Mouse (Mus musculus): ENCODE results near the gene Spns2.
A peak's percentile ranks its signal among the peaks of the same experiment; 100 is the strongest.

Spns2 gene

DNA sequence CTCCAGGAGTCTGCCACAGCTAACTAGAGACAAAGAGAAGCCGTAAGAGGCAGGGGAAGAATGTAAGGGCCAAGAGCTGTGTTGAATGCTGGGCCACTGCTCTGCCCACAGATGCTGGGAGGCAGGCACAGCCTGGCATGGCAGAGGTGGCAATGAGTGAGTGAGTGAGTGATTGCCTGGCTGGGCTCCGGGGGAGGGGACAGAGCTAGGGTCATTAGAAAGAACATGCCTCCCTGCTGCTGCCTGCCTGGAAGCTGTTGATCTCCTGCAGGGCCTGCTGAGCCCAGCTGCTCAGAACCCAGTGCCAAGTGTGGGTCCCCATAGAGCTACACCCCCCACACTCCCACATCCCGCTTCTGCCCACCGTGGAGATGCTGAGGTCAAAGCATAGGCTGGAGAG is 7.7 kb upstream of the Spns2 start:
- no peak for DNase-seq

DNA sequence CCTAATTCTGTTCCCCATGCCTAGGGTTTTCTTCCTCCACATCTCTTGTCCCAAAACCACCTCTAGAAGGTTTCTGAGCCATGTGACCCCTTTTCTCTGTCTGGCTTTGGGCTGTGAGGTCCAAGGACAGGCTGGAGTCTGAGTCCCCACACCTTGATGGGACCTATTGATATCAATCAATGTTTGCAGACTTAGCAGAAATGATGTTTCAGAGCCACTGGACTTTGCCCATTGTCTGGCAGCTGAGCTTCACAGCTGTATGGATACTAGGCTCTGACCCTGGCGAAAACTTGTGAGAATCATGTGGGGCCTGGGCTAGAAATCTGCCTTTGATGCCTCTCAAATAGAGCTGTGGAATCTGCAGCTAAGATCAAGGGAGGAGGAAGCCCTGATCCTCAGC is 7.1 kb upstream of the Spns2 start:
- no peak for DNase-seq

DNA sequence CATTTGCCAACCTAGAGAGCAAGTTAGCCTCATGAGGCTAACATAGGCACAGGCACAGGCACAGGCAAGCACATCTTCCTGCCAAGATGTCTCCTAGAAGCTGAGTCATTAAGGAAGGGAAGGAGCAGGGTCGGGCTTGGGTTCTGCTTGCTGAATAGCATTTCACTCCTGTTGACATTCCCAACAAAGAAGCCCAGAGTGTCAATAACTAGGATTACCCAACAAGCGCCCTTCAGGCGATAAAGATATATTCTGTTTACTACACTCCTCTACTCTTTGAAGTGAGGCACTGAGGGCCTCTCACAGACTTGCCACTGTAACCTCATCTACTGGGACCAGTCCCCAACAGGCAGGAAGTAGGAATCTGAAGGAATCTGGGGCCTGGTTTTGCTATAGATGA is 6.4 kb upstream of the Spns2 start:
- no peak for DNase-seq

DNA sequence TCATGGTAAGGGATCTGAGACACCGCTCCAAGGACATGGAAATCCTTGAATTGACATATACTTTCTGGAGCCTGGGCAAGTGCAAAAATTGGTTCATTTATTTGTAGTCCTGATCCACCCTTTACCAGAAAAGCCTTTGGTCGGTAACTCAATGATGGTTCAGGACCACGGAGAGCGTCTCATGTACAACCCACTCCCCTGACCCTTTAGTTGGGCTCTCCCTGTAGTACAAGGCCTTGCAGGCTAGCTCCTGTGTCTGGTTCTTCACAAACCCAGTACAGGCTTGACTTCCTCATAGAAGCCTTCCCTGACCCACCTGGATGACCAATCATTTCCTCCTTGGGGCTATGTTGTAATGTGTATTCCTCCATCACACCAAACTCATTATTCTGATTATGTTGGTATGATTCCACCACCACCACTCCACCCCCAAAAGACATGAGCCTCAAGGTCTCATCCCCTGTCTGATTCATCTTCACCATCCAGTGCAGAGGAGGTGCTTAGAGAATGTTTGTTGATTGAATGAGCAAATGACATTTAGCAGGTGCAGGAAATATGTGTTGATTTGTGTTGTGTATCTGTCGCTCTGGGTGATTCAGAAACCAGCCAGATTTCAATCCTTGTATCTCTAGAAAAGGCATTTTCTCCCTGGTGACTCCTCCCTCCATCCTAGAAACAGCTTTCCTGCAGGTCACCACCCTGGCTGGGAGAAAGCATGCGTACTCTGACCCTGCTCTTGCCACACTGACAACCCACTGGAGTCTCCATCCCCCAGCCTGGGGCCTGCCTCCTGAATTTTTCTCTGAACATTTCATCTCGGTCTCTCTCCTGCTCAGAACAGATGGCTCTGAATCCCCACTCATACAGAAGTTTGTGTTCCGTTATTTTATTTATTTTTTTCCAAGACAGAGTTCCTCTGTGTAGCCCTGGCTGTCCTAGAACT is 4.6 kb upstream of the Spns2 start:
- no peak for DNase-seq

DNA sequence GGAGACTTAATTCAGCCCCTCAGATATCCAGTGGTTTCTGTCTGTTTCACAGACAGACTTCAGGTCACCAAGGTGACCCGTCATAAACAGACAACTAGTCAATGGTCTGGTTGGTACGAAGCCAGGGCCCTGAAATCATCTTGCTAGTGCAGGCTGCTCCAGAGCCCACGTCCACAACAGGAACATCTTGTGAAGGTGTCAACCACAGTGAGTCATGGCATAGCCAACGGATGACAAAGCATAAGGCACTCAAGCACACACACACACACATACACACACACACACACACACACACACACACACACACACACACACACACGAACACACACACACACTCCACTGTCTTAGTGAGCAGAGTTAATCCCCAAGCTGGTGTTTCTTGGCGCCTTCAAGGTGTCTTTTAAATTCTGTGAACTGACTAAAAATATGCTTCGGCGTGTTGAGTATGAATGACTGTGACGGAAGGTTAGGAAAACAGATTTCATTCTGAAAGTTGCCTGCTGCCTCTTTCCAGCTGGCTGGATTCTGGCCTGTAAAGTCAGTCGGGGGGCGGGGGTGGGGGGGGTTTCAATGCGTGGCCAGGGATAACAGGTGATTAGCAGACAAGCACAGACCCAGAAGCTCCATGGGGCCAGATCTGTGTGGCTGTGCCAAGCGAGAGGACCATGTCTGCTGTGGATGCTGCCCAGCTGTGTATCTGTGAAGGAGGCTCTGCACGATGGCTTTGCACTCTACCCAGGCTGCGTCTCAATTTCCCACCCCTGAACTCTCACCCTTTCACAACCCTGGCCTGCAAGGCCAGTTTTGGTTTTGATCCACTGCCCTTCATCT is 1.6 kb upstream of the Spns2 start:
- DNase-seq = no peak

DNA sequence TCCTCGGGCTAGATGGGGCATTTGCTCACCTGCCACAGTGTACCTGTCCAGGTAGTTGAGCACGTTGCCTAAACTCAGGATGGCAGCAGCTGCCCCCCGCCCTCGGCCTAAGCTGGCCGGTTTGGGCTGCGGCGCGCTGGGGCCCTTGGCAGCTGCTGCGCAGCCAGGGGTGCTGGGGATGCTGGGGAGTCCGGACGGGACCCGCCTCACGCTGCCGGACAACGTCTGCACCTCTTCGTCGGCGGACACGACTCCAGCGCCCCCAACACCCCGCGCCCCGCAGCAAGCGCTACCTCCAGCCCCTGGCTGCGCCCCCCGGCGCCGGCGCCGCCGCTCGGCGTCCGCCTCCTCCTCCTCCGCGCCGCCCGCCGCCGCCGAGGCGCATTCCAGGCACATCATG is 307 bp downstream of the Spns2 start:
- no peak for DNase-seq

DNA sequence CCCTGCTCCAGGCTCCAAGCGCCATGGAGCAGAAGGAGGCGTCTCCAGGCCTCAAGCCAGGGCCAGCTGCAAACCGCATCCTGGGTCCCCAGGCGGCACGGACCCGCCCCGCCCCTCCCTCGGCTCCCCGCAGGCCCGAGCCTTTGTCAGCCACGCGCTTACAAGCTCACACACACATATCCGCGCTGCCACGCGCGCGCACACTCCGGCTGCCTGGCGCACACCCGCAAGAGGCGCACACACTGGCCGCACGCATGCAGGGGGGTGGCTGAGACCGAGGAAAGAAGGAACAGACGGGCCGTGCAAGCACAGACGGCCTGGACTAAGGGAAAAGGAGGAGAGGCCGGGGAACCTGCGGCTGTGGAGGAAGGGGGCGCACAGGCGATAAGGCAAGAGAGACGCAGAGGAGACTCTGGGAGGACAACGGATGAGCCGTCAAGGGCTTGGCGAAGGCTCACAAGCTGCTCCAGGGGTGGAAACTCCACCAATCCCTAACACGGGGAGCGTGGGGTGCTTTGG is 892 bp downstream of the Spns2 start:
- peak in 1 of 2 experiments; percentile 5 for DNase-seq

DNA sequence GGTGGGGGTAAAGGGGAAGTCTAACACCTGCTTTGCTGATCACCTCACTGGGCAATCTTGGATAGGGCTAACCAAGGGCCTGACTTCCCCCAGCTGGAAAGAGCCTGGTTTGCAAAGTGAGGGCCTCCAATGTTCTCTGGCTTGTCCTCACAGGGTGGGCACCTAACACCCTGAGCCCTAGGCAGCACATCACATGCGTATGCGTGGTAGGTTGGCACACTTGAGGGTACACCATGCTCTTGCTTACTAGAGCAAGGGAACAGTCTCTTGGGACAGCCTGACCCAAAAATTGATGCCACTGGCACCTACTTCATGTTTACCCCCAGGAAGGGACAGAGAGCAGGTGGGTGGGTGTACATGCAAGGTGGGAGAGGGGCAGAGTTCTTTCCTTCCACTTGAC is 2.0 kb downstream of the Spns2 start:
- DNase-seq = no peak

DNA sequence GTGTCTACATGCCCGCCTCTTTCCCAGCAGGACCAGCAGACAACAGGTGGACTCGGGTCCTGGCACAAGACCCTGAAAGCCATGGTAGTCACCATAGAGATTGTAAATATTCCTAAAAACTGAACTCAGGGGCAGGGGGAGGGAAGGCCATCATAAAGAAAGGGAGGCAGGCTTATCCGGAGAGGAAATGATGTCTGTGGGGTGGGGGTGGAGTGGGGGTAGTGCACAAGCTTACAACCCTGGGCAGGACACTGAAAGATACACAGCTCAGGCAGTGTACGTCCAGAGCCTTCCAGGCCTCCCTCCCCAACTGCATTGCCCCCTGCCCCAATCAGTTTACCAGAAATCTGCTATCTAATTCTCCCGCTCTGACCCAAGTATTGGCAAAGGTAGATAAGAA is 2.5 kb downstream of the Spns2 start:
- no peak for DNase-seq

DNA sequence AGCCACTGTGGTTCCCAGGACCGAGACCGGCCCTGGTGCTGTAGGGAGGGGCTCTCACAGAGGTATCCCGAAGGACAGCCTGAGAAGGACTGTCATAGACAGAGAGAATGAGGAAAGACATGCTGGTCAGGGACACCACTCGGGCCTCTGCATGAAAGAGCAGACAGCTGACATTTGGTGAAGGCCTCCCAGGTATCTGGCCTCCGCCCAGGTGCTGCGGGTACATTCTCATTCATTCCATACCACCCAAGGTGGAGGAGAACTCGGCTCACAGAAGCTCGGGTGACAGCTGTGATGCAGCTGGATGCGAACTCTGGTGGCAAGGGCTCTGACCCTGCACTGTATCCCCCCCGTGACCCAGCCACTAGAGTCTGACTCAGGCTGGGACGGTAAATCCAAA is 3.7 kb downstream of the Spns2 start:
- DNase-seq = no peak

DNA sequence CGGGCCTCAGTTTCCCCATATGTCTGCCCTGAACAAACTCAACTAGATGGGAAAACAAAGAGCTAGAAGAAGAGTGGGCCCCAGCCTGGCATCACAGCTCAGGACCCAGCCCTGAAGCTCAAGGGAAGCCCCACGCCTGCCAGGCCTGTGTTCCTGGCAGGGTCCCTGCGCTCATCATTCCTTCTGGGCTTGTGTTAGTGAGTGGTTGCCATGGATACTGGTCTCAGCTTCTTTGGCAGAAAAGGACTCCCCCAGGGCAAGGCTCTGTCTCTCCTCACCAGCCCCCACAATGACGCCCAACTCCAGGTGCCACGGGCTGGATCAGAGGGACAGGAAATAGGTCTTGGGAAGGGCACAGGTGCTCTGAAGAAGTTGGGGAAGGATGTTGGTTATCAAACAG is 4.5 kb downstream of the Spns2 start:
- DNase-seq = no peak

DNA sequence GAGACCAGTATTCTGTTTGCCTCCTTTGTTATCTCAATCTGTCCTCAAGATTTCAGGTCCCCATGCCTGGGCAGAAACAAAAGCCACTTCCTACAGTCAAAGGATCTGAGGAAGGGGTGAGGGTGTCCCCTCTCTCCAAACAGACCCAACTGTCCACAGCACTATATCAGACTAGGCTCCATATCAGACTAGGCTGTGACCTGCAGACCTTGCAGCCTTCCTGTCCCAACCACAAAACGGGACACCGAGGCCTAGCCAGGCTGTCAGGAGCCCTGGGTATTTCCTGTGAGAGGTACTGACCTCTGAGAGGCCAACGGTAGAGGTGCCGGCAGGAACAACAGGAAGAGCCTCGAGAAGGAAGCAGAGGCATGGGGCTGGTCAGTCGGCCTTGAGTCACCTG is 5.2 kb downstream of the Spns2 start:
- DNase-seq = no peak

DNA sequence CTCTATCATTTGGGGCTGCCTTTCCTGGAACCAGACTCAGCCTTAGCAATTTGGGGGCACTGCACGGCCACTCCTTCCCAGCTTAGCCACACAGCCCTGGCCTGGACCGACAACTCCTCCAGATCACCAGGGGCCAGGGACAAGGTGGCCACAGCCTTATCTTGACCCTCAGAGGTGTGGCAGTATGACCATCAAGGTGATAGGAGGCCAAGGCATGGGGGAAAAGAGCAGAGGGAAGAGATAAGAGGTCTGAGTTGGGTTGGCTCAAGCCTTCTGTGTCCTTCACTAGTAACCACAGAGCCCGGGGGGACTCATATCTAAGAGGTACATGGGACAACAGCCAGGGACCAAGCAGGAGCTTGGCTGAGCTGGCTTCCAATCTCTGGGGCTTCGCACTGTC is 7.8 kb downstream of the Spns2 start:
- no peak for DNase-seq

DNA sequence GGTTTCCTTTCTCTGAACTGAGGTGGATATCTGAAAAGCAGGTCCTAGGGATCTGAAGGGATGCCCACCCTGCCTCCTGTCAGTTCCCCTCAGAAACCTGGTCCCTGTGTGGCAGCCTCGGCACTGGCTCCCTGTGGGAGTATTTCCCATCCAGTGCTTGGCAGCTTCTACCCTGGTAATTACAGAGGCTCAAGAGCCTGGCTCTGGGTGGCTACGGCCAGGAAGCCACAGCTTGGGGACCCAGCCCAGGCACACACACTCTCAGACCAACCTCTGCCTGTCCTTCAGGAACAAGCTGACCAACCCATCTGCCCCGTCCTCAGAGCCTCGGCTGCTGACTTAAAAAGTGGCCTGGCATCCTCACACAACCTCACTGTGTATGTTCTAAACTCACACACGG is 8.4 kb downstream of the Spns2 start:
- no peak for DNase-seq

DNA sequence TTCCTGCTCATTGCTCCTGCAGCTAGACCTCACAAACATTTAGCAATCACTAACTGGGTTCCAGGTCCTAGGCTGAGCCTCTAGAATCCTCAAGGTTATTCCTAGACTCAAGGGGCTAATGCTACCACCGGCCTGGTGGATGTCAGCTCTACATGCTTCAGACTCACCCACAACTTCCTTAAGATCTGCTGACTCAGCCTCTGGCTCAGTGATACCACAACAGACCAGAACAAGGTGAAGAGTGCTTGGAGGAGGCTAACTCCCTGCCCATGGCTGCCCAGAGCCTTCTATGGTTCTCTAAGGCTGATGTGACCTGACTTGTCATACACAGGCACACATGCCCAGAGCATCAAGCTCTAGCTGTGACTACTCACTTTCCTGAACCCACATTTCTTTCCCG is 10.2 kb downstream of the Spns2 start:
- DNase-seq = no peak

DNA sequence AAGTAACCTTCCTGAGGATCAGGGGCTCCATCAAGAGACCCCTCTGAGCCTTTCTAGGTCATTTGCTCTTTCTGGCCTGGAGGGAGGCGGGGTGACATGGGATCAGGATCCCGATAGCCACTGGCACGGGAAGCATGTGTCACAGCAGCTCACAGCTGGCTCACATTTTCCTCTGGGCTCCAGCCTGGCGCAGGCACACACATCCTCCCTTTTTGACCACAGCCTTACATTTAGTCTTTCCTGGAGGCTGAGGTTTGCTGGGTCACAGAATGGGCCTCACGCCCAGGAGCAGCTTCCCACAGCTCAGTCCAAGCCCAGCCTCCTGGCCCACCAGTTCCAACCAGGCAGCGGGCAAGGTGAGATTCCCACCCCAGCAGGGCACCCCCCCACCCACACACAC is 11.5 kb downstream of the Spns2 start:
- no peak for DNase-seq

DNA sequence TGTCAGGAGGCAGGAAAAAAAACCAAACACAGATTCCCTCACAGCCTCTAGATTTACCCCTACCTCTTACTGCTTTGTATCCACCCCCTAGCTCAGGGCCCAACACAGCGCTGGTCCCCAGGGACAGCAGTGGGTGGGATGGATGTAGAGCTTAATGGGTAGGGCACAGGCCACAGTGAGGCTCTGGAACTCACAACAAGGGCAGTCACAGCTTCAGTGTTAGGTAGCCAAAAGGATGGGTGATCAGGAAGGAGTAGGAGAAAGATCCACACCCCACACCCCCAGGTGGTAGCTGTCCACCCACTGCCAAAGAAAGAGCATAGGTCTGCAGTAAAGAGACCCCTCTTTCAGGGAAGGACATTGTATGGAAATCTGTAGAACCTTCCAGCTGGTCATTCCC is 12.1 kb downstream of the Spns2 start:
- DNase-seq = no peak

DNA sequence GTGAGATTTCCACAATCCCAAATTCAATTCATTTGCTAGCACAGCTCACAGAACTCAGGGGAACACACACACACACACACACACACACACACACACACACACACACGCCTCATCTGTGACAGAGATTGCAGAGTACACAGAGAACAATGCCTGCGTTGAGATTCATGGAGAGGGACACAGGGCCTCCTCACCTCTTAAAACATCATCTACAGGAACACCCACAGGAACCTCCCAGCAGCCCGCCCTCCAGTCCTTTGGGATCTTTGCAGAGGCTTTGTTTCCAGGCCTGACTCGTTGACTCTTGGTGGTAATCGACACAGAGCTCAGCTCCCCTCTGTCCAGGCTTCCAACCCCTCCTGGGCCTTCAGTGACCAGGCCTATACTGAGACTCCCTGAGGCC is 12.5 kb downstream of the Spns2 start:
- DNase-seq = no peak

DNA sequence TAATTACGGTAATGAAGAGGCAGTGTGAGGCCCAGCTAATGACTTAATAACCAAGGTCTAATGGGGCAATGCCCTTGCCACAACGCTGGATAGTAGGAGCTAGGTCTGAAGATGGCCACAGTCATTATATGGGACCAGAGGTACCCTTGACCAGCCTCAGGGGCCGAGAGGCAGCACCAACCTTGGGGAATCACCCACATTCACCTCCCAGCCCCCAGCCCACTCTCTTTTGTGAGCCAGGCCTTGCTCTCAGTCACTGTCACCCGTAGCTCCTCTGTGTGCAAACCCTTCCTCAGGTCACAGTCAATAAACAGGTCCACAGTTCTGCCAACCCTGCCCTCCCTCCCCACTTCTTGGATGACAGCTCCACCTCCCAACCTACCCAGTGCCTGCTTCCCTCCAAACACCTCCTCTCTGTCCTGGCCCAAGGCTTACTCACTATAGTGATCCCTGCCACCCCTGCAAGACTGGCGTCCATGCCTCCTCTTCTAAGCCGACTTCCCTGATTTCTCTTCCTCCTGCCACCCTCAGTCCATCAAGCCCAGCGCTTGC is 13.6 kb downstream of the Spns2 start:
- DNase-seq = no peak

DNA sequence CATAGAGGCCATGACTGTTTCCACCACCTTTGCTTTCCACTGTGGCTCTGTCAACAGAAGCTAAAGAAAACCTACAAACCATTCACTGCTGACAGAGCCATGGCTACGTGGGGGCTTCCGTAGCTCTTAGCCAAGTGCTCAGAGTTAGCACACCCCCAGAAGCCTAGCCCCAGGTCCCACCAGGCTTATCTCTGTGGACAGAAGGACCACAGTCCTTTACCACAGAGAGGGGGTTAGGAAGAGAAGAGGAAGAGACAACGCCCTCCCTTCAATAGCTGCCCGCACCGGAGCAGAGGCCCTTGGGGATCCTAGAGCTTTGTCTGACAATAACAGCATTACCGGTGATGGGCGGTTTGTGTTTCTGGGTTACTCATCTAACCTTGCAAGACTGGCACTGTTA is 14.3 kb downstream of the Spns2 start:
- DNase-seq = no peak

DNA sequence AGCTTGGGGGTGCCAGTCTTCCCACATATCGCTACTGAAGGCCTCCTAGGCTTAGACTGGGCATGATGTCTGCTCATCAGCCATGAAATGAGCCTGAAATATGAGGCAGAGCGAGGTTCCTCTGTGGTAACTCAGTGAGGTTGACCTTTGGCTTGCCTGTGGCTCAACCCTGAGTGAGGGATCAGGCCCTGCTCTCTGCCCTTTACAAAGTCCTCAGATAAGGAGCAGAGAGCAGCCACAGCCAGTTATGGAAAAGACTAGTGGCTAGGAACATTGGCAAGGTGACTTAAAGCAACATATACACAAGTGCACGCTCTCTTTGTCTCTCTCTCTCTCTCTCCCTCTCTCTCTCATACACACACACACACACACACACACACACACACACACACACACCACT is 14.8 kb downstream of the Spns2 start:
- DNase-seq = no peak

DNA sequence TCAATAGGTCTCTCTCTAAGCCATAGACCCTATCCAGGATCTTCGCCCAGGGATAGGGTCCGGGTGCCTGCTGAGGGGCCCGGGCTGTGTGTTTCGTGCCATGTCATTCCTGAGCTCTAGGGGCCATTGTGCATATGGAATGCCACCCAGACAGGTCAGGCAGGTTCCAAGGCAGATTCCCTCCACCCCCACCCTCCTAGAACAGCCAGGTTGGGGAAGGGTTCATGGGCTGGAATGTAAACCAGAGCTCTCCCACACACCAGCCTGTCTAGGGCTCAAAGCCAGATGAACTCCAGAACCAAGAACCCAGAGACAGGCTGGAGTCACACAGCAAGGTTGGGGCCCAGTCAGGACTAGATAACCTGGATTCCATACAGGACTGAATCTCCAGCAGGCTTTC is 16.2 kb downstream of the Spns2 start:
- DNase-seq = no peak

DNA sequence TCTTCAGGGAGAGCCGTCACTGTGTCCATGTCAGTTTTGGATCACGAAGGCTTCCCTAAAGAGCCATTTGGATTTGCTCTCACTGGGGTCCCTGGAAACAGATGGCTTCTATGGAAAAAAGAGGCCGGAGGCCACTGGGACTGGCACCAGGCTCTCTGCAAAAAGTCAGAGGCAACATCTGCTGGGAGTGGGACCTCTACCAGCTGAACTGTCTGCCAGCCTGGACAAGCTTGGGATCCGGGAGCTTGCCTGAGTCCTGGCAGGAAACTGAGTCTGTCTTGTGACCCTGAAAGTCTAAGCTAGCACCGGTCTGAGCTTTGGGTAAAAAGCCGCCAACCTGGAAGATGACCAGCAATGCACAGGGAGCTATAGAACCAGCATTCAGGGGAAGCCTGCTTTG is 18.3 kb downstream of the Spns2 start:
- no peak for DNase-seq

DNA sequence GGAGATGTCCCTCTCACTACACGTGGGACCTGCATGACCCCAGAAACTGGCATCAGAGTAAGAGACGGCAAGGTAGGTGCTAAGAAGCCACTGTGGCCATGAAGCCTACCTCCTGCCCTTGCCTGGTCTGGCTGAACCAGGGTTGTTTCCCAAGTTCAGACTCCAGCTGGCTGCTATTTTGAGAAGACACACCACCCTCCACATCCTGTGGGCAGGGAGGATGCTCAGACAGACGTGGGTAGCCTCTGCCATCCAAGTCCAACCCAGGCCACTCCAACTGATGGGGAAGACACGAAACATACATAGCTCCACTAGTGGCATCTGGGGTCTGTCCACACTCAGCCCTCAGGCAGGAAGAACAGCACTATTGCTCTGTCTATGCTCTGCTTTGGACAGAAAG is 19.7 kb downstream of the Spns2 start:
- no peak for DNase-seq
